Mouse (Mus musculus) common myeloid progenitor, adult 5-6 weeks (primary cell): ENCODE measurements around the gene Ube2q2. TPM values are rescaled to one million over a fixed set of nuclear protein-coding genes. Genes with fewer than 3 reads are reported as not detected.

ENCODE experiments used
- ATAC-seq: replicated peaks from 2 replicates; pipeline ENCODE4 v1.8.0; 2016; ENCODE audit warnings: low read depth, mild to moderate bottlenecking, moderate TSS enrichment, inconsistent platforms; ENCODE audit not compliant: poor library complexity, severe bottlenecking
- total RNA-seq: library from RNA; stranded (forward); fragments of 200-1000, 187-1606 nt; gene quantifications from 2 replicates; pipeline ENCODE4 v1.2.3, GENCODE M21; 2017

The Ube2q2 gene
- total RNA-seq, 1 experiment from 2014 or later = 59.2 TPM

DNA sequence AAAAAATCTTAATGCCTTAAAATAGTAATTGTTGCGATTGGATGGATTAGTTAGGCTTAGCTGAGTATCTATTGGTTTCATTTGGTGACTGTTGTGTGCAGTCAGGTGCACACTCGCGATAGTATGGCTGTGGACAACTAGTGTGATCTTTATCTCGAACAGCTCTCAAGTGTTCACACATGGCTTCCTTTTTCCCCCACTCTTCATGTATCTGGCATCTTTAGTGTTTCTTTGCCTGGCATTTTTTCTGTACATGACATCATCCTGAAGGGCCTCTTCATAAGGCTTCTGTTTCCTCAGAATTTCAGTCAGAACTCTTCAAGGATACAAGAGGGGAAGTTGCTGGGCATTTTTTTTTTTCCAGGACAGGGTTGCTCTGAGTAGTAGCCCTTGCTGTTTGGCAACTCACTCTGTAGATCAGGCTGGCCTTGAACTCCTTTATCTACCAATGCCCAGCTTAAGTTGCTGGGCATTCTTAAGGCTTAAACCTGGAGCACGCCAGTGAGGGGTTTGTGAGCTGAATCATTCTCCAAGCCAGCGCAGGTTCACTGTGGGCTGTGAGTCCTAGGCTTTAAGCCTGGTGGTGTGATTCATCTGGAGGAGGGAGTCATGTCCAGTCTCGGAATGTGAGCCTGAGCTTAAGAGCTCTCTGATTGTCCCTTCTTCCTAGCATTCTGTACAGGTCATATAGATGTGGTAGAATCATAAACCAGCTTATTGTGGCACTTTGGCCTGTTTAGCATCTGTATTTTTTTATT is 22.2 kb downstream of the Ube2q2 start:
- peak; percentile 39 for ATAC-seq

DNA sequence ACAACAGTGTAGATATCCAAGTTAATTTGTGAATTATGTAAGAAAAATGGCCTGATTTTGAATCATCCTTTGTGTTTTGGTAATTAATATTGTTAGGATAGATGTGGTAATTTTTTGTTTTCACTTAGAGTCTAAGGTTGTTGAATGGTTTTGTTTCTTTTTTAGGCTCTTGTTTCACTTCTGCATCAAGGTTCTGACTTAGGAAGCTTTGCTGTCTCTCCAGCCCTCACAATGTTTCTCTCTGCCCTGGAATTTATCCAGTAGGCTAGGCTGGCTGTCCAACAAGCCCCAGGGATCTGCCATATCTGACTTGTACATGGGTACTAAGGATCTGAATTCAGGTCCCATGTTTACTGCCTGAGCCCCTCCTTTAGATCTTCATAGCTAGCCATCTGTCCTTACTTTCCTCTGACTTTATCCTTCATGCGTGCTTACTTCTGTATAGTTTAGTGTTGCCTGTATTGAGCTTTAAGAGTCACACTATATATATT is 23.6 kb downstream of the Ube2q2 start:
- no peak for ATAC-seq

DNA sequence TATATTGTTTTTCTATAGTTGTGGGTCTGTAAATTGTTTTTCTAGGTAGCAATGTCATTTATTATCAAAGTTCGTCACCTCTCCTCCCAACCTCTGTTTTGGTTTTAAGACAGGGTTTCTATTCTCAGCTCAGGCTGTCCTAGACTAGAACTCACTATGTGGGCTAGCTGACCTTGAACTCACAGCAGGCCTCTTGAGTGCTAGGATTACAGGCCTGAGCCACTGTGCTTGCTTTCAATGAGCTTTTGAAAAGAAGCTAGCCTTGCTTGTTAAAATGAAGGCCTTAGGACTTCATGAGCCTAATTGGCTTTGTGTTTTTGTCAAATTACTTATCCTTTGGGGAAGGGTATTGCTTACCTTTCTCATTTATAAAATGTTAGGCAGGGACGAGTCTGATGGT is 25.6 kb downstream of the Ube2q2 start:
- ATAC-seq = no peak

DNA sequence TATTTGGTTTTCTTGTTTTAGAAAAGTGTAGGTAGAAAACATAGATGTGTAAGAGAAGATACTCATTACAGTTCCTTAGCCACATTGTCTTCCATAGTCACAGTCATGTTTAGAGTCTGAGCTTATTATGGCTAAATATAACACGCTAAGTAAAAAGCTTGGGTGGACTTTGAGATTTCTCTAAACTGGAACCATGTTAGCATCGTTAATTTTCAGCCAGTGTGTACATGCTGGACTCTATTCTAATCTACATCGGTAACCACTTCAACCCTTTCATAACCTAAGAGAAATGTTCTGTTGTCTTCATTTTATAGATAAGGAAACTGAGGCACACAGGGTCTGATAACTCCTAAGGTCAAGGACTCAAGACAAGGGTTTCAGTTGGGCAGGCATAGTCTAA is 47.2 kb downstream of the Ube2q2 start:
- ATAC-seq = no peak

DNA sequence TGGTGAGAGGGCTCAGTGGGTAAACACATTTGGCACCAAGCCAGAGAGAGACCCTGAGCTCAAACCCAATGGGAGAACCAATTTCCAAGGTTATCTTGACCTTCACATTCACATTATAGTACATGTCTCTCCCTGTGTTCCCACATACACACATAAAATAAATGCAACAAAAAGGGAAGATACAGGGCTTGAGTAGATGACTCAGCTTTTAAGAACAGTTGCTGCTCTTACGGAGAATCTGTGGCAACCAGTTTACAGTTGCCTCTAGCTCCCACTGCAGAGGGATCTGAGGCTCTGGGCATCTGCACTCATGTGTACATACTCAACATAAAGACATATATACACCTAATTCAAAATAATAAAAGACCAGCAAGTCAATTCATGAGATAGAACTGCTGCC is 49.6 kb downstream of the Ube2q2 start:
- ATAC-seq = no peak

DNA sequence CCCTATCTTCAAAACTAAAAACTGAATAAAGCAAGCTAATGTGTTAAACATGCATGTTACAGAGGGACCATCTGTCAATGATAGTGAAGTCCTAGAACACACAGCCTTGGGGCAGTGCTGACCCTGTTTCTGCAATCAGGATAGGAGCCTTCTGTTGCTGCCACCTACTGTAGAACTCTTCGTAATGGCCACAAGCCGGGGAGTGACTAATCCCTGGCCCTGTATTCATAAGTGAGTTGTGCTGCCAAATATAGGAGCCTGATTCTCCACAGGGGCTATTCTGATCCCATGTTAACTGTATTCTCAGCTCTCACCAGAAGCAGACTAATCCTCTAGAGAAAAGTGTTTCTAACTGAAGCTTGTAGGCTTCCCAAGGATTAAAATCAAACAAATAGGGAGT is 50.7 kb downstream of the Ube2q2 start:
- no peak for ATAC-seq

DNA sequence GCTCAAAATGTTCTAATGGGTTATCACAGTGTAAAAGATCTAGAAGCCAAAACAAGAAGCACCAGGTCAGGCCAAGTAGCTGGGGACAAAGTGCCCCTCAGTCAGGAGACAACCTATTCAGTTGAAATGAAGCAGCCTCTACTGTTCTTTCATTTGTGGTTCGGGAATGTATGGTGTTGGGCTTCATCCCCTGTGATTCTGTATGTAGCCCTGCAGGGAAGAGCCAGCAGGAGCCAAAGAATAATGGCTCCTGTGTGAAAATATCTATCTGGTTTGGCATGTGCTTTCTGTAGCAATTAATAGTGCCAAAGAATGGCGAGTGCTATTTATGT is 59.8 kb downstream of the Ube2q2 start:
- peak; percentile 8; the same call in 1 of the 2 replicates for ATAC-seq

DNA sequence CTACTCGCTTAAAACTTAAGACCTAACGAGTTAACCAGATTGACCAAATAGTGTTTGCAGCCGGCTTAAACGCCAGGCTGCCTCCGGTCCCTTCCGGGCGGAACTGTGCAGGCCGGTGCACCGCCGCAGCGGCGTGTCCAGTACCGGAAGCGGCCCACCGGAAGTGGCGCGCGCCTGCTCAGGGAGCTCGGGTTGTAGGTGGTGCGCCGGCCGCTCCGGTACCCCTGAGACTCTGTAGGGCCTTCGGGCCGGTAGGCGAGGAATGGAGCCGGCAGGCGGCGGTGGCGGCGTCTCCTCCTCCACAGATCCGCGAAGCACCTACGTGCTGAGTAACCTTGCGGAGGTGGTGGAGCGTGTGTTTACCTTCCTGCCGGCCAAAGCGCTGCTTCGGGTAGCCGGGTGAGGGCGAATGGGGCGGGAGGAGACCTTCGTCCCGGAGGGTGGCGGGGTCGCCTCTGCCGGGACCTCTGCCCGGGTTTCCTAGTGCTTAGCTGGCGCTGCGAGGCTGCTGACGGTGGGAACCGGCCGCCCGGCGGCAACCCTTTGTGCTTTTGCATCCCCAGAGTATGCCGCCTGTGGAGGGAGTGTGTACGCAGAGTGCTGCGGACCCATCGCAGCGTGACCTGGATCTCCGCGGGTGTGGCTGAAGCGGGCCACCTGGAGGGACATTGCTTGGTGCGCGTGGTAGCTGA is 60.3 kb downstream of the Ube2q2 start, which contains the start of gene Fbxo22:
TSS of gene Fbxo22 (plus strand) at position 136 of the 692 bp plus-strand sequence.
- peak; percentile 95 for ATAC-seq

DNA sequence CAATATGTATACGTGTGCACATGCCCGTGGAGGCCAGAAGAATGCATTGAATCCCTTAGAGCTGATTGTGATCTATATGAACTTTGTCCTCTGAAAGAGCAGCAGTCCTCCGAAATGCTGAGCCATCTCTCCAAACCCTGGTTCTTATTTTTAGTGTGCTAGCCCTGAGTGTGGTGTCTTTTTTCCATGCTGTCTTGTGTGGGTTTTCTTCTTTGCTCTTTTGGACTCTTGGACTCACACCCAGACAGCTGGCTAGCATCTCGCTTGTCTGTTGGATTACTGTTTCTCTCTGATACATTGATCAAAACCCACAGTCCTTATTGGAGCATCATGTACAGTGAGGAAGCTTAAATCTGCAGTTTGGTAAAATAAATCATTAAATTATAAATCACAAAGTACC is 63.0 kb downstream of the Ube2q2 start:
- no peak for ATAC-seq

DNA sequence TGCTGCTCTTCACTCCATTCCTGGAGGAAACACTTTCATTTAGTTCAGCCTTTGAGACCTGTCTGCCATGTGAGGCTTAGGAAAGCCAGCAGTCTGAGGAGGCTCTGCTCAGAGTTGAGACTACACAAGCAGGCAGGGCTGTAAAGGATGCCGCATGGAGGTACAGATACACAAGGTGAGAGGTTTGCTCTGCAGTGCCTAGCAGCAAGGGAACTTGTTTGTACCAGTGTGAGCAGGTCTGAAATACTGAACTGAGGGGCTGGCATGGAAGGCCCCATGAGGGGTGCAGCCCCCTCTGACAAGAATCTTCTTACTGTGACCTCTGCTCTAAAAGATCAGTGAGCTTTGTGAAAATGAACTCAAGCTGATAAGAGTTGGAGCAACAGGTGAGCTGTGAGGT is 64.7 kb downstream of the Ube2q2 start:
- ATAC-seq = no peak

DNA sequence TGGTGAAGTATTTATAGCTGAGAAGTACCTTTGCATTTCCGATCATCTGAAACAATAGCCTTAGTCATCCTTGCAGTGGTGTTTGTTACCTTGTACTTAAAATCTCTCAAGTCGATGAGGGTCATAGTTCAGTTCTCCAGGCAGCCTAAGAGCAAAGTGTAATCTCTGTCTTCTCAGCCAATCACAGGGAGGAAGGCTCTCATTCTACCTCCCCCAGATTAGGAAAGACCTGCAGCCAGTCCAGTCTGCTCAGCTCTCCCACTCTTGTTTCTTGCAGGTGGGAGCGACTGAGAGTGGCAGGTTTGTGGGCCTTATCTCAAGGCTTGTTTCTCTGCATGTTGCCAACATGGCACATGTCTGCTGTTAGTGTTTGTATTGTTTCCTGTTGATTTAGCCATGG is 66.4 kb downstream of the Ube2q2 start:
- no peak for ATAC-seq

DNA sequence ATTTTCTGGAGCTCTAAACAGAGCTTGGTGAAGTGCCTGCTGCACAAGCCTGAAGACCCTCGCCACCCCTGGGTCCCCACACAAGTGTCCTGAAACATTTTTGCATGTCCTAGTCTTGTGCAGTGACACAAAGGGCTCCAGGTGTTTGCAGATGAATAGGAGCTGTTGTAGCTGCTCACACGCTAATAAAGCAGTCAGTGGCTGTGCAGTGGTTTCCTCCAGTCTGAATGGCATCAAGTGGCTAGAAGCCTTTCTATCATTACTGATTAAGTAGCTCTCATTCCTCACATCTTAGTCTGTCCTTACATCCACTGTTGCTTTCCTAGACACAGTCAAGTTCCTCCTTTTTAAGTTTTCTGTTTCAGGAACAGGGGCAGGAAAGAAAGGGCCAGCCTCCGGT is 67.0 kb downstream of the Ube2q2 start:
- ATAC-seq = no peak

DNA sequence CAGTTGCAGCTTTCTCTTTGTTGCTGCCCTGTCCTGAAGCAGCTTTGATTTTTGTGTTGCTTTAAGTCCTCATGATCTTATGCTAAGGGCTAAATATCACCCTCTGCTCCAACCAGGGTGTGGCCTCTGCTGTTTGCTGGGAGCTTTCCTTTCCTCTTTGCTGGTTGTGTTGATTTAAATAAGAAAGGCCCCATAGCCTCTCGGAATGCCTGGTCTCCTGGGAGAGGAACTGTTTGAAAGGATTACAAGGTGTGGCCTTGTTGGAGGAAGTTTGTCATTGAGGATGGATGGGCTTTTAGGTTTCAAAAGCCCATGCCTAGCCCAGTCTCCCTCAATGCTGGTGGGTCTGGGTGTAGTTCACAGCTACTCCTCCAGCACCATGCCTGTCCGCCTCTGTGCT is 67.4 kb downstream of the Ube2q2 start:
- no peak for ATAC-seq

DNA sequence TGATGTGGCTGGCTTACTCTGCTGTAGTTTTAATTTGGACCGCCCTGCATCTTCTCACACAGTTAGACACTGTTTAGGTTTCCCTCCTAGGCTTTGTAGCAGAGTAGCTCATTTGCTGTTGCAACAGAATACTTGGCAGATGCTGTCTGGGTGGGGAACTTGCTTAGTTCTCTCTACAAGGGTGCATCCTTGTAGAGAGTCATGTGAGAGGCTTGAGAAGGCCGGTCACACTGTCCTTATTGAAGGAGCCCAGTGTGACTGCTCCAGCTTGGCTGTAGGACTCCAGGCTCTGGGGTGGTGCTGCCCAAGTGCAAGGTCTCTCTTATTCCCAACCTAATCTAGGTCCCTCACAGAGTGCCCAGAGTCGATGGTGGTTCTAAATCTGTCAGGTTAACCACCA is 68.7 kb downstream of the Ube2q2 start:
- no peak for ATAC-seq

DNA sequence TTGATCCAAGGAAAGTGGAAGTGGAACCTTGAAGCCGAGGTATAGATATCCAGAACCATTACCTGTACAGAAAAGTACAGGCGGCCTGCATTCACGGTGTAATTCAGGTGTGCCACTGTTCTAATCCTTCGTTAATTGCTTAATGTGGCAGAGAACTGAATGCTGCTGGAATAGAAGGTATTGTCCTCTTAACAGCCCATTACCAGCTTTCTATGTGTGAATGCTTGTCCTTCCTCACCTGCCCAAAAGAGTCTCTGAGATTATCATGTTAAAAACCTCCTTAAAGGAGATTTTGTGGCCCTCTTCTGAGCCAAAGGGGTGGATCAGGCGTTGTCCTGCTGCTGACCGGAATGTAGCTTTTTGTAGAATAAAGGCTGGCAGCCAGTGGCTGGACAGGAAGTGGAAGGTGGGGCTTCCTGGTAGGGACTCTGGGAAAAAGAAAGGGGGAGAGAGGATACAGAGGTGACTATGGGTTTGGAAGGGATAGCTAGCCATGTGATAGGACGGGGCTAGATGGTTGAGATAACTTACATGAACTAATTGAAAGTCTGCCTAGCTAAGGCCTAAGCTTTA is 76.6 kb downstream of the Ube2q2 start:
- ATAC-seq = no peak

DNA sequence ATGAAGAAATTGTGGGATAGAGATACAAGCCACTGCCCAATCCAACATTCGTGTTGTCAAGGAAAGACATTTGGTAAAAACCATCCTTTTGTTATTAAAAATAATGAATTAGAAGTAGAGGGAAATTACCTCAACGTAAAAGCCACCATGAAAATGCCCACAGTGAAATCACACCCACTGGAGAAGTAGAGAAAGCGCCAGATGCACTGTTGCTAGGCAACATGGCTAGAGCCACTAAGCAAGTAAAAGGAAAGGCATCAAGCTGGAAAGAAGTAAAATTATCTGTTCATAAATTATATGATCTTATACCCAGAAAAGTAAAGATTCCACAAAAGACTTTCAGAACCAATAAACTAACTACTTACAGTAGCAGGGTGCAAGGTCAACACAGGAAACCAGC is 77.6 kb downstream of the Ube2q2 start:
- ATAC-seq = no peak

DNA sequence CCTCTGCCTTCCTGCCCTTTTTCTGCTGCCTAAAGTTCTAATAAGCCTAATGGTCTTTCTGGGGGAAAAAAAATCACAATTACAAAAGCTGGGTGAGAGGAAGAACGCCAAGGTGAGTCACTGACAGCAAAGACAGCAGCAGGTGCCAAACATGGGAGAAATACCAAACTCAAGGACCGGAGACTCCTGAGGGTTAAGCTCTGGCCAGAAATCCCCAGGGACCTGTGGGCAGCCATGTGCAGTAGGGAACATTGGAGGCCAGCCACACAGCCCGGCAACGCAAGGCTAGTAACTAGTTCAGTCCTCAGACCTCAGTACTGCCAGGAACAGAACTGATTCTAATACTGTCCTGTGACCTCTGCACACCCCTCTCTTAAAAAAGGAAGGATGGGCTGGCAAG is 79.5 kb downstream of the Ube2q2 start:
- no peak for ATAC-seq

DNA sequence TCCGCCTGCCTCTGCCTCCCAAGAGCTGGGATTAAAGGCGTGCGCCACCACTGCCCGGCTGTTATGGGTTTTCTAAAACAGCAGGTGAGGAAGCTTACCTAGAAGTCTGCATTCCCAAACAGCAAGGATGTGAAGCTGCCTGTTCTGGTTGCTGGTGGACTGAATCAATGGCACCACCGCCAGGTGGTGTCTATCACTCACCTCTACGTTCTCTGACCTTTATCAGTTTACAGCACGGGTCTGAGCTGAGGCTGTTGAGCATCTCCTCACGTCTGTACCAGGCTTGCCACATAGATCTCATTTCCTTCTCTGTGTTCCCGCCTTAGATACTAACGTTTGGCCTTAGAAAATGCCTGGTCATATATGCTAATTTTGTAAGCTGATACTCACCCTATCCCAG is 80.4 kb downstream of the Ube2q2 start:
- ATAC-seq = no peak

DNA sequence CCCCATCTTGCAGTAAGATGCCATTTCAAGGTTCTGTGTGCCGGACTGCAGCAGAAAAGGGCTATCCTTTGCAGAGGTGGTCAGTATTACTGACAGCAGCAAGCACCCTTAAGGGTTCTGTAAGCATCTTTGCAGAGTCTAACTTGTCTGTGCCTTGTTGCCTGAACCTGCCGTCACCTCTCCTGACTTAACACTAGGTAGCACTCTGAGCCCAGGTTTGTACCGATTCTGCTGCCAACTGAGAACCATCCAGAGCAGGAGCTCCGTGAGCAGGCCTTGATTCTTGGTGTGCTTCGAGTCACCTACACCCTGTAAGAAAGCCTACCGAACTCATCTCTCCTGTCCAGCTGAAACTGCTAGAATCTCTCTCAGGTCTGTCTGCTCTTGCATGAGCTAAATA is 82.9 kb downstream of the Ube2q2 start:
- ATAC-seq = no peak

DNA sequence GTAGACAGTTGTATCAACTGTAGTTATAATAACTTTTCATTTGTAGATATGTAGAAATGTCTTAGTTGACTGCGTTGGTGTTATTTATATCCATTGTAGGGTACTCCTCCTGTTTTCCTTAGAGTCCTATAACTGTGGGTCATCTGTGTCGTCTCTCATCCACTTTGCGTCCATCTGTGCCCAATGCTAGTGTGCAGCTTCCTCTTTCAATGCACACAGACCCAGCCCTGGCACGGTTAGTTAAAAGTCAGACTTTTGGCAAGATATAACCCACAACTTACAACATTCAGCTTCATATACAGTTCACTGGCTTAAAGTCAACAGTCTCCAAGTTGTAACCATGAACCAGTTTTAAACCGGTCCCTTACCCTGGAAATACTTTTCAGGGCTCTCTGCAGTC is 83.5 kb downstream of the Ube2q2 start:
- ATAC-seq = peak; percentile 56; the same call in 1 of the 2 replicates

DNA sequence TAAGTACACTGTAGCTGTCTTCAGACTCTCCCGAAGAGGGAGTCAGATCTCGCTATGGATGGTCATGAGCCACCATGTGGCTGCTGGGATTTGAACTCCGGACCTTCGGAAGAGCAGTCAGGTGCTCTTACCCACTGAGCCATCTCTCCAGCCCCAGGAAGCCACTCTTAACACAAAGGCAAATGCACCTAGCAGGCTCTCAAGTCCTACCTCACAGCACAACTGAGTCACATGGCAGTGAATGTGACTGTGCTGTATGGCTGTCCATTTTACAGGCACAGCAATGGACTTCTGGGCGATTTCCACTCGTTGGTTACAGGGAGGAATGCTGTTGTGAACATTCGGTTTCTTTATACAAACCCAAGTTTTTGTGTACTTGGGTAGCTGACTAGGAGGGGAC is 83.9 kb downstream of the Ube2q2 start:
- ATAC-seq = no peak
